Mouse (Mus musculus) liver, embryonic 11.5 days (tissue): ENCODE results near the gene Zbtb9. TPM values are rescaled to one million over a fixed set of nuclear protein-coding genes. Genes with fewer than 3 reads are reported as not detected.
"Not testable (repeated sequence)": the region's sequence is repeated elsewhere in the genome, so short reads cannot be mapped to it uniquely, and the experiment has no call there.

Experiments used
- ATAC-seq: fragments of 200-750 bp; cut with Nextera tagmentation; replicated peaks from 2 replicates; pipeline ENCODE4 v1.8.0; 2017; ENCODE audit warnings: moderate number of reproducible peaks, mild to moderate bottlenecking, moderate TSS enrichment, moderate library complexity; ENCODE audit not compliant: low FRiP score
- DNase-seq: peaks from one replicate; pipeline ENCODE4 v3.0.0-alpha.2; 2017; ENCODE audit warnings: low spot score
- H3K27ac ChIP-seq: fragments of 300-500 bp; sonication (generic); 2 replicates; pipeline ENCODE4 v1.5.1; 2014; ENCODE audit warnings: mild to moderate bottlenecking, low read depth, low read length, control low read depth
- H3K27me3 ChIP-seq: fragments of 300-500 bp; sonication (generic); replicated peaks from 2 replicates; pipeline ENCODE4 v1.6.1; 2014; ENCODE audit warnings: low read length, mixed read lengths; ENCODE audit not compliant: control insufficient read depth, insufficient read depth
- H3K36me3 ChIP-seq: fragments of 300-500 bp; sonication (generic); 2 replicates; pipeline ENCODE4 v1.6.1; 2014; ENCODE audit warnings: mild to moderate bottlenecking, low read length, moderate library complexity, mixed read lengths; ENCODE audit not compliant: control insufficient read depth, insufficient read depth
- H3K4me1 ChIP-seq: fragments of 300-500 bp; sonication (generic); replicated peaks from 2 replicates; pipeline ENCODE4 v1.6.1; 2014; ENCODE audit warnings: low read length, mixed read lengths; ENCODE audit not compliant: control insufficient read depth, insufficient read depth
- H3K4me2 ChIP-seq: fragments of 300-500 bp; sonication (generic); 2 replicates; pipeline ENCODE4 v1.6.1; 2014; ENCODE audit warnings: mild to moderate bottlenecking, control low read depth, moderate library complexity
- H3K4me3 ChIP-seq: fragments of 300-500 bp; sonication (generic); 2 replicates; pipeline ENCODE4 v1.5.1; 2014; ENCODE audit warnings: low read depth, low read length, control low read depth
- H3K9ac ChIP-seq: fragments of 300-500 bp; sonication (generic); 2 replicates; pipeline ENCODE4 v1.6.1; 2014; ENCODE audit warnings: low read depth, low read length, control low read depth
- H3K9me3 ChIP-seq: fragments of 300-500 bp; sonication (generic); 2 replicates; pipeline ENCODE4 v1.6.1; 2016; ENCODE audit warnings: low read length, inconsistent platforms, mixed read lengths; ENCODE audit not compliant: control insufficient read depth
- WGBS: fragments of 180-500 bp; shearing (Covaris S2); extraction: QIAGEN DNeasy Blood & Tissue Kit; methylation state at CpG from one replicate; pipeline ENCODE4 v1.1.7; 2014; 5-methylcytosine and 5-hydroxymethylcytosine counted together
- polyA plus RNA-seq: library from polyadenylated mRNA; unstranded; fragments of >200 nt; fragmentation: Nextera tagmentation; extraction: Ambion mirVana; gene quantifications from 2 replicates; pipeline ENCODE4 v1.2.1, GENCODE M21; 2014

The Zbtb9 gene
- polyA plus RNA-seq, 1 experiment from 2014 or later = 9.7 TPM

GRCm38 (mm10) chr17:26972107-26972506 lies 860 bp upstream of the Zbtb9 start:
- peak overlapping the region; percentile 96 for H3K4me2 ChIP-seq
- H3K4me3 ChIP-seq = peak overlapping the region; percentile 72
- 0 out of 2 replicates have a peak, but pooled peaks cover 13% of the 10 kb centered on the region for H3K36me3 ChIP-seq
- no peaks in the 10 kb centered on the region for H3K27me3 ChIP-seq
- peak overlapping the region; percentile 77; the same call in 1 of the 2 replicates for H3K27ac ChIP-seq
- DNase-seq = no peak
- no peaks in the 10 kb centered on the region for H3K9me3 ChIP-seq
- peak overlapping the region; percentile 88 for H3K9ac ChIP-seq
- ATAC-seq = no peak
- peaks cover 18% of the 10 kb centered on the region for H3K4me1 ChIP-seq
- 4% methylated on average over 3 of the region's 3 CpGs for WGBS

- peaks cover 27% of the 10 kb centered on the region for H3K36me3 ChIP-seq
- ATAC-seq (no peak), DNase-seq (no peak)
- H3K9ac ChIP-seq = no peak overlapping the region
- no peak overlapping the region for H3K4me3 ChIP-seq
- H3K4me2 ChIP-seq = peak overlapping the region; percentile 96
- peaks cover 18% of the 10 kb centered on the region for H3K4me1 ChIP-seq
- no peaks in the 10 kb centered on the region for H3K9me3 ChIP-seq
- no peaks in the 10 kb centered on the region for H3K27me3 ChIP-seq
- 88% methylated on average over 15 of the region's 15 CpGs for WGBS
- H3K27ac ChIP-seq = no peak overlapping the region
These were observed 1.6 kb downstream of the Zbtb9 start for GRCm38 (mm10) chr17:26974547-26974946.

GRCm38 (mm10) chr17:26975415-26975814 lies 2.4 kb downstream of the Zbtb9 start:
- Histone ChIP-seq H3K4me2 (no peak overlapping the region), H3K9me3 (no peaks in the 10 kb centered on the region), H3K36me3 (peaks cover 27% of the 10 kb centered on the region), H3K9ac (no peak overlapping the region), H3K27me3 (no peaks in the 10 kb centered on the region), H3K4me3 (no peak overlapping the region), H3K4me1 (peaks cover 18% of the 10 kb centered on the region), H3K27ac (no peak overlapping the region)
- no peak for ATAC-seq
- no peak for DNase-seq

DNA sequence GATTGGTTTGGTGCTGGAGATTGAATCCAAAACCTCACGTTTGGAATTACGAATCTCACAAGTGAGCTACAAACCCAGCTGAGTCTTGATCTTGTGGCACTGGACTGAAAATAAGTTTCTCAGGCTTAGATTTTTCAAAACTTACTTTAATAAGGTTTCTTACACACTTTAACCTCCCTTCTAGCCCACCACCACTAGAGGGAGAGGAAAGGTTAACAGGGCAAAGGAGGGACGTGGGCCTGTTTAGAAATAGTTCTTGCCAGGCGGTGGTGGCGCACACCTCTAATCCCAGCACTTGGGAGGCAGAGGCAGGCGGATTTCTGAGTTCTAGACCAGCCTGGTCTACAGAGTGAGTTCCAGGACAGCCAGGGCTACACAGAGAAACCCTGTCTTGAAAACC lies 4.4 kb downstream of the Zbtb9 start:
- H3K27me3 ChIP-seq, H3K4me2 ChIP-seq, H3K9ac ChIP-seq, H3K9me3 ChIP-seq, ATAC-seq, H3K27ac ChIP-seq, H3K4me1 ChIP-seq, H3K4me3 ChIP-seq, DNase-seq: not testable (repeated sequence)
- H3K36me3 ChIP-seq = peaks cover 27% of the 10 kb centered on the region
- 88% methylated on average over 6 of the region's 6 CpGs for WGBS

- Histone ChIP-seq H3K4me2 (no peak overlapping the region), H3K4me3 (no peak overlapping the region), H3K27me3 (no peaks in the 10 kb centered on the region), H3K4me1 (peaks cover under 1% of the 10 kb centered on the region), H3K9ac (no peak overlapping the region), H3K36me3 (peaks cover 27% of the 10 kb centered on the region), H3K9me3 (no peaks in the 10 kb centered on the region), H3K27ac (no peak overlapping the region)
- ATAC-seq (no peak), DNase-seq (no peak)
- 61% methylated on average over 2 of the region's 2 CpGs for WGBS
These were observed 6.5 kb downstream of the Zbtb9 start for GRCm38 (mm10) chr17:26979426-26979825.

DNA sequence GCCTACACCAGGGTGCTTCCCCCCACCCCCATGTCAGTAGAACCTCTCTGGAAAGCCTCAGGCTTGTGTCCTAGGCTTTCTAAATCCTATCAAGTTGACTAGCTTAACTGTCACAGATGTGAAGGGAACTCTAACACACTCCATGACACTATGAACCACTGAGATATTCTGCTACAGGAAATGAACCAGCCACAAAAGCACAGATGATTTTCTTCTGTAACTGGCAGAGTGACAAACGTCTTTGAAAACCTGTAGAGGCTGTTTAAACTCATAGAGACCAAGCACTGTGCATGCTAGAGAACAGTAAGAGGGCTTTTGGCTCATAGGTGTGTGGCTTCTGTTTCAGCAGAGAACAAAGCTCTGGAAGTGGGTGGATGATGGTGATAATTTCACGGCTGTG lies 8.1 kb downstream of the Zbtb9 start:
- no peak for ATAC-seq

GRCm38 (mm10) chr17:26983382-26983781 lies 10.4 kb downstream of the Zbtb9 start:
- 93% methylated on average over 4 of the region's 4 CpGs for WGBS
- H3K27me3 ChIP-seq = no peaks in the 10 kb centered on the region
- ATAC-seq (no peak), DNase-seq (no peak)
- H3K9ac ChIP-seq = no peak overlapping the region
- H3K36me3 ChIP-seq = peaks cover 4% of the 10 kb centered on the region
- no peaks in the 10 kb centered on the region for H3K4me1 ChIP-seq
- H3K4me2 ChIP-seq = no peak overlapping the region
- H3K9me3 ChIP-seq = no peaks in the 10 kb centered on the region
- no peak overlapping the region for H3K4me3 ChIP-seq
- H3K27ac ChIP-seq = no peak overlapping the region

More for the DNA sequence above, 8.1 kb downstream of the Zbtb9 start:
- Histone ChIP-seq H3K4me2 (no peak overlapping the region), H3K27ac (no peak overlapping the region), H3K4me1 (no peaks in the 10 kb centered on the region; the same call in 1 of the 2 replicates), H3K4me3 (no peak overlapping the region), H3K9ac (no peak overlapping the region), H3K9me3 (no peaks in the 10 kb centered on the region), H3K36me3 (peaks cover 22% of the 10 kb centered on the region), H3K27me3 (no peaks in the 10 kb centered on the region)
- no peak for DNase-seq
- 54% methylated on average over 2 of the region's 2 CpGs for WGBS

DNA sequence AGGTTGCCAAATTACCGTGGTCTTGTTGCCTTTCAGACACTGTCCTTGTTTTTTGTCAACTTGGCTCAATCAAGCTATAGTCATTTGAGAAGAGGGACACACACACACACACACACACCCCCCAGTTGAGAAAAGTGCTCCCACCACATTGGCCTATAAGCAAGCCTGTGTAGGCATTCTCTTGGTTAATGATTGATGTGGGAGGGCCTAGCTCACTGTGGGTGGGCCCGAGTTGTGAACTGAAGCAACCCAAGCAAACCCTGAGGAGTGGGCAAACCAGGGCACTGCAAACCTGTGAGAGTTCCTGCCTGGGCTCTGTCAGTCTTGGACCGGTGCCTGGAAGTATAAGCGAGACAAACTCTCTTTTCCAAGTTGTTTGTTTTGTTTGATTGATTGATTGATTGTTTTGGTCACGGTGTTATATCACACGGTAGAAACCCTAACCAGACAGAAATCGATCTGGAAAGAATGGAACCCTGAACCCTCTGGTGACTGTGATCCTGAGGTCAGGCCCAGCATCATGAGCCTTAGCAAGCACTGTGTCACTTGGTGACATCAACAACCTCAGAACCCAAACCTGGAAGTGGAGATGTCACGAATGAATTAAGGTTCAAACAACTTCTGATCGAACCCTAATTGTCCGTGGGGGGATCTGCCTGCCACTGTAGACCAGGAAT lies 12.7 kb downstream of the Zbtb9 start:
- 80% methylated on average over 10 of the region's 10 CpGs for WGBS

DNA sequence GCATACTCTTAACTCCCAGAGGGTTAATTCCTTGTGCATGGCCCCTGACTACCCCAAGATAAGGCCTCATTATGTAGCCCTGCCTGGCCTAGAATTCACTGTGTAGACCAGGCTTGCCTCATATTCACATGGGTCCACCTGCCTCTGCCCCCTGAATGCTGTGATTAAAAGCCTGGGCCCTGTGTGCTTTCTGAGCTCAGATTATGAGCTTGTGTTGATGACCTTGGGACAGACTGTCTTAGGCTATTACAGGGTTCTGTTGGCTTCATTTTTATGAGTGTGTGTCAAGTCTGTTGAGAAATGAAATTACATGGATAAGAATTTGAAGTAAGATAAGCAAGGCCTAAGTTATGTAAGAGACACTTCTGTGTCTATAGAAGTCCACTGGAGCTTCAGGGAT lies 17.6 kb downstream of the Zbtb9 start:
- no peak for DNase-seq
- no peaks in the 10 kb centered on the region for H3K9me3 ChIP-seq
- H3K36me3 ChIP-seq = no peaks in the 10 kb centered on the region
- no peak overlapping the region for H3K4me3 ChIP-seq
- H3K27ac ChIP-seq = no peak overlapping the region
- ATAC-seq = no peak
- H3K4me2 ChIP-seq = no peak overlapping the region
- H3K27me3 ChIP-seq = no peaks in the 10 kb centered on the region
- no peak overlapping the region for H3K9ac ChIP-seq
- H3K4me1 ChIP-seq = peaks cover 4% of the 10 kb centered on the region; the same call in 1 of the 2 replicates

More for the DNA sequence above, 12.7 kb downstream of the Zbtb9 start:
- Histone ChIP-seq H3K9ac (no peak overlapping the region), H3K4me2 (no peak overlapping the region), H3K27ac (no peak overlapping the region), H3K27me3 (no peaks in the 10 kb centered on the region), H3K4me3 (no peak overlapping the region), H3K4me1 (no peaks in the 10 kb centered on the region), H3K36me3 (no peaks in the 10 kb centered on the region), H3K9me3 (no peaks in the 10 kb centered on the region)
- DNase-seq (no peak), ATAC-seq (no peak)
